ENCODE assay signal across 9 mouse cellular contexts in genomic region chr1:120685650-120686244, GRCm38 (mm10).
DNase-seq lines count a peak whose midpoint lies in the region; ATAC-seq lines count a peak whose summit lies in the region.
"Had no signal": no experiment of that assay in that cellular context is flagged by ENCODE, and none has a peak within 500 bp of the region (broad histone marks: within the 10 kb centered on the region; RNA-seq: fewer than 3 reads in every experiment).

No protein-coding gene starts in this region.

- 47% methylated on average over 6 of the region's 6 CpGs for WGBS in kidney, embryonic 14.5 days
- WGBS in midbrain, embryonic 12.5 days = 47% methylated on average over 6 of the region's 6 CpGs

- H3K4me3 ChIP-seq in kidney, embryonic 14.5 days (ENCODE audit: low read length) = no peak overlapping the region
- H3K4me3 ChIP-seq in midbrain, embryonic 12.5 days = no peak overlapping the region
- H3K4me3 ChIP-seq: heart, embryonic 13.5 days had no signal

- peak; percentile 5 for DNase-seq in adrenal gland, postnatal 10 days
- DNase-seq in adrenal gland, adult 18-20 months (ENCODE audit: low spot score in 2 of 2) = no peak
- no peak for DNase-seq in kidney, adult 18-20 months
- DNase-seq in embryo, embryonic 11 days = peak; percentile 51
- DNase-seq in left cerebral cortex, adult 9 months (ENCODE audit: low spot score in 2 of 2) = no peak

- H3K27ac ChIP-seq in kidney, embryonic 14.5 days (ENCODE audit: low read depth, low read length) = no peak overlapping the region
- no peak overlapping the region for H3K27ac ChIP-seq in midbrain, embryonic 12.5 days (replicated peaks)
- H3K27ac ChIP-seq: heart, embryonic 13.5 days had no signal

- H3K4me2 ChIP-seq in kidney, embryonic 14.5 days (replicated peaks; ENCODE audit: low read depth, low read length) = no peak overlapping the region
- no peak overlapping the region for H3K4me2 ChIP-seq in midbrain, embryonic 12.5 days (replicated peaks)
- H3K4me2 ChIP-seq: heart, embryonic 13.5 days had no signal

- H3K27me3 ChIP-seq in kidney, embryonic 14.5 days (ENCODE audit: control insufficient read depth, insufficient read depth, low read length) = peaks cover 5% of the 10 kb centered on the region; the same call in 1 of the 2 replicates
- no peaks in the 10 kb centered on the region for H3K27me3 ChIP-seq in midbrain, embryonic 12.5 days
- H3K27me3 ChIP-seq: heart, embryonic 13.5 days had no signal

- ATAC-seq in kidney, embryonic 14.5 days (ENCODE audit: low FRiP score, low TSS enrichment) = peak; percentile 56; the same call in 1 of the 2 replicates
- ATAC-seq in midbrain, embryonic 12.5 days (ENCODE audit: low FRiP score, low read depth) = peak; percentile 81
- no peak for ATAC-seq in granulocyte monocyte progenitor cell, adult 5-6 weeks (replicated peaks; ENCODE audit: poor library complexity, severe bottlenecking)

- no peaks in the 10 kb centered on the region for H3K9me3 ChIP-seq in kidney, embryonic 14.5 days (ENCODE audit: control insufficient read depth, low read length)
- no peaks in the 10 kb centered on the region for H3K9me3 ChIP-seq in midbrain, embryonic 12.5 days
- H3K9me3 ChIP-seq: heart, embryonic 13.5 days had no signal

- no peaks in the 10 kb centered on the region for H3K4me1 ChIP-seq in kidney, embryonic 14.5 days (ENCODE audit: control insufficient read depth, insufficient read depth, low read length)
- H3K4me1 ChIP-seq in midbrain, embryonic 12.5 days = no peaks in the 10 kb centered on the region
- H3K4me1 ChIP-seq: heart, embryonic 13.5 days had no signal

- H3K36me3 ChIP-seq in kidney, embryonic 14.5 days (ENCODE audit: control insufficient read depth, insufficient read depth, low read length) = no peaks in the 10 kb centered on the region
- no peaks in the 10 kb centered on the region for H3K36me3 ChIP-seq in midbrain, embryonic 12.5 days
- H3K36me3 ChIP-seq: heart, embryonic 13.5 days had no signal

- no peak overlapping the region for H3K9ac ChIP-seq in kidney, embryonic 14.5 days (ENCODE audit: low read depth, low read length)
- H3K9ac ChIP-seq in midbrain, embryonic 12.5 days (replicated peaks) = no peak overlapping the region
- H3K9ac ChIP-seq: heart, embryonic 13.5 days had no signal

Comparison
In these comparisons a context has a peak if more than half of its experiments do, and no peak if none do; other contexts are left out.
1. DNase-seq: peak in adrenal gland, postnatal 10 days (single experiment) and embryo, embryonic 11 days (single experiment); none in adrenal gland, adult 18-20 months (0 of 2), kidney, adult 18-20 months (single experiment) and left cerebral cortex, adult 9 months (0 of 2).